Mouse (Mus musculus): ENCODE results near the gene Gm3147. TPM values are rescaled to one million over a fixed set of nuclear protein-coding genes. Genes with fewer than 3 reads are reported as not detected.

Gene Gm3147
- not detected for total RNA-seq (2023)

DNA sequence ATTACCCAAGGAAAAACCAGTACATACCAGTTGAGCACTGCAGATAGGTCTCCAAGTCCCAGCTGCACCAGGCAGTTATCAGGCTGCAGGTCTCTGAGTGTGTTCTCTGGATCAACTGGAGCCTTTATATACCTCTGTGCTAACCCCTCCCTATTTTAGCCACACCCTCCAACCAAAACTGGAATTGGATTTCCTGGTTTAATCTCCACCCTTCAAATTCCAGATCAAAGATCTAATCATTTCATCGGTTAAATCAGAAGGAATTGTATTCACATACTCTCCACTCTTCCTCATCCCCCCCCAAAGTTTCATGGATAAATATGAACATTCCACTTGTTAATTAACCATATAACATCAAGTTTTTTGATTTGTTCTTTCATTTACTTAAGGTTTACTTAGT is at the start of gene Gm3147:
Gm3147 (minus strand) TSS at position 101 of the 400 bp plus-strand sequence.

DNA sequence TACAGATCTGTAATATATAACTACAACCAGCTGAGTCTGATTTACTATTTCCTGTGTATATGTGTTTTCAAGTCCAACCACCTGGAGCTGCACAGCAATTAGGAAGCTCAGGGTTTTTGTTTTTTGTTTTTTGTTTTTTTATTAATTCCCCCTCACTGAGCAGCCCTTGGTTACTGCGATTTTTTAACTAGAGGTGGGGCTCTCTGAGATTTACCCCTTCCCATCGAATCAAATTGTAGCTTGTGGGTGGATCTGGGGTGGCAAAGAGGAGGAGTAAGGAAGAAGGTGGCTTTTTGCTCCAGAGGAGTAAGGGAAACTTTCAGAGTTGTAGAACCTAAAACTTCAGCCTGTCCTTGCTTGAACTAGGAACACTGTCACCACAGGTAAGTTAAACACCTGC is 31.9 kb upstream of the Gm3147 start, which contains the start of gene Gm6205:
Gm6205 (plus strand) TSS at position 301 of the 400 bp plus-strand sequence.

DNA sequence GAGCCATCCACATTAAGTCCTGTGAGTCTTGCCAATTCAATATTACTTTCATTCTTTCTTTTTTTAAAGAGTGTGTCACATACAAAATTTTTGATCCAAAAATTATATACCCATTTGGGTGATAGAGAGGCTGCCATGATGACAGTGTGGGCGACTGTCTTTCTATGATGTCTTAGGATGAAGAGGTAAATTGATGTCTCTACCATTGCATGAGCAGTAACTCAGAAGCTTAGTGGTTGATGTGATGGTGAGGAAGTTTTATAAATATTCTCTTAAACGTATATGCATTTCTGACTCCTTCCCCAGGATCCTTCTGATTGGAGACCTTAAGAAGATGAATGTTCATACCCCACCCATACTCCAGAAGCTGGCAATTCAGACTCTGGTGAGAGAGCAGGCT is 7.5 kb upstream of the Gm3147 start, which contains the start of gene Gm6509:
Gm6509 (plus strand) TSS at position 301 of the 400 bp plus-strand sequence.

Other genes starting within 250 kb of the Gm3147 start
- not detected for gene Gm7682, start 170.6 kb downstream of the Gm3147 start, total RNA-seq (2023)
- gene Gm3139, start 90.1 kb downstream of the Gm3147 start, total RNA-seq (2023) = not detected
- gene Gm6509, start 7.6 kb upstream of the Gm3147 start, total RNA-seq (2023) = not detected
- not detected for gene Gm6205, start 32.0 kb upstream of the Gm3147 start, total RNA-seq (2023)
- not detected for gene Gm3183, start 249.1 kb upstream of the Gm3147 start, total RNA-seq (2023)